Mouse (Mus musculus) intestine, postnatal 0 days (tissue): ENCODE measurements around the gene Ccm2l. TPM values are rescaled to one million over a fixed set of nuclear protein-coding genes. Genes with fewer than 3 reads are reported as not detected.

Experiments used
- ATAC-seq: fragments of 200-750 bp; cut with Nextera tagmentation; 2 replicates; pipeline ENCODE4 v1.8.0; 2017; ENCODE audit warnings: mild to moderate bottlenecking, moderate TSS enrichment, moderate library complexity
- H3K27ac ChIP-seq: fragments of 300-500 bp; sonication (generic); 2 replicates; pipeline ENCODE4 v1.5.1; 2014; ENCODE audit warnings: mild to moderate bottlenecking, low read depth, low read length, moderate library complexity
- H3K27me3 ChIP-seq: fragments of 300-500 bp; sonication (generic); replicated peaks from 2 replicates; pipeline ENCODE4 v1.6.1; 2014; ENCODE audit warnings: low read length, mixed read lengths; ENCODE audit not compliant: control insufficient read depth, insufficient read depth
- H3K36me3 ChIP-seq: fragments of 300-500 bp; sonication (generic); 2 replicates; pipeline ENCODE4 v1.6.1; 2014; ENCODE audit warnings: mild to moderate bottlenecking, moderate library complexity; ENCODE audit not compliant: control insufficient read depth, insufficient read depth
- H3K4me1 ChIP-seq: fragments of 300-500 bp; sonication (generic); replicated peaks from 2 replicates; pipeline ENCODE4 v1.6.1; 2014; ENCODE audit warnings: antibody characterized with exemption, low read length, mixed read lengths; ENCODE audit not compliant: control insufficient read depth, insufficient read depth
- H3K4me2 ChIP-seq: fragments of 300-500 bp; sonication (generic); replicated peaks from 2 replicates; pipeline ENCODE4 v1.6.1; 2014; ENCODE audit warnings: low read depth, mild to moderate bottlenecking, moderate library complexity
- H3K4me3 ChIP-seq: fragments of 300-500 bp; sonication (generic); 2 replicates; pipeline ENCODE4 v1.5.1; 2014; ENCODE audit warnings: low read depth, low read length
- H3K9ac ChIP-seq: fragments of 300-500 bp; sonication (generic); 2 replicates; pipeline ENCODE4 v1.6.1; 2014; ENCODE audit warnings: mild to moderate bottlenecking, low read depth, low read length
- H3K9me3 ChIP-seq: fragments of 300-500 bp; sonication (generic); 2 replicates; pipeline ENCODE4 v1.6.1; 2016; ENCODE audit warnings: mixed run types; ENCODE audit not compliant: control insufficient read depth
- CTCF ChIP-seq: sonication (generic); IDR thresholded peaks from 2 replicates; pipeline ENCODE4 v1.5.1; 2016; ENCODE audit warnings: low read depth, mild to moderate bottlenecking, control low read depth, antibody characterized with exemption, moderate library complexity
- WGBS: fragments of 180-500 bp; shearing (Covaris S2); extraction: QIAGEN DNeasy Blood & Tissue Kit; methylation state at CpG from one replicate; pipeline ENCODE4 v1.1.7; 2014; 5-methylcytosine and 5-hydroxymethylcytosine counted together
- polyA plus RNA-seq: library from polyadenylated mRNA; unstranded; fragments of >200 nt; fragmentation: Nextera tagmentation; extraction: Ambion mirVana; gene quantifications from 2 replicates; pipeline ENCODE4 v1.2.1, GENCODE M21; 2015

Gene Ccm2l
- polyA plus RNA-seq, 1 experiment from 2014 or later, result 1.7 TPM

- no peaks in the 10 kb centered on the region for H3K36me3 ChIP-seq
- no peaks in the 10 kb centered on the region for H3K9me3 ChIP-seq
- H3K9ac ChIP-seq, result no peak overlapping the region
- no peak overlapping the region for H3K4me2 ChIP-seq
- peaks cover 14% of the 10 kb centered on the region for H3K27me3 ChIP-seq
- no peaks in the 10 kb centered on the region for H3K4me1 ChIP-seq
- 86% methylated on average over 4 of the region's 4 CpGs for WGBS
- no peak overlapping the region for H3K4me3 ChIP-seq
- no peak for TF ChIP-seq CTCF
- ATAC-seq, result no peak
- no peak overlapping the region for H3K27ac ChIP-seq
Observed at GRCm38 (mm10) chr2:153049997-153050358, 15.8 kb upstream of the Ccm2l start.

GRCm38 (mm10) chr2:153051095-153051494 lies 14.7 kb upstream of the Ccm2l start:
- TF ChIP-seq CTCF, result no peak
- ATAC-seq, result no peak
- whole genome bisulfite sequencing, result 66% methylated on average over 6 of the region's 6 CpGs

GRCm38 (mm10) chr2:153051537-153051936 lies 14.2 kb upstream of the Ccm2l start:
- H3K27ac ChIP-seq, result no peak overlapping the region
- H3K4me2 ChIP-seq, result no peak overlapping the region
- H3K9ac ChIP-seq, result no peak overlapping the region
- no peaks in the 10 kb centered on the region for H3K36me3 ChIP-seq
- H3K9me3 ChIP-seq, result no peaks in the 10 kb centered on the region
- WGBS, result 80% methylated on average over 9 of the region's 9 CpGs
- peaks cover 14% of the 10 kb centered on the region for H3K27me3 ChIP-seq
- no peak overlapping the region for H3K4me3 ChIP-seq
- no peak for ATAC-seq
- TF ChIP-seq CTCF, result no peak
- H3K4me1 ChIP-seq, result no peaks in the 10 kb centered on the region

More at GRCm38 (mm10) chr2:153051095-153051494, 14.7 kb upstream of the Ccm2l start:
- Histone ChIP-seq H3K4me2 (no peak overlapping the region), H3K9ac (no peak overlapping the region), H3K27ac (no peak overlapping the region), H3K4me1 (no peaks in the 10 kb centered on the region), H3K9me3 (no peaks in the 10 kb centered on the region), H3K36me3 (no peaks in the 10 kb centered on the region), H3K4me3 (no peak overlapping the region), H3K27me3 (peaks cover 14% of the 10 kb centered on the region)

- Histone ChIP-seq H3K4me2 (no peak overlapping the region), H3K36me3 (no peaks in the 10 kb centered on the region), H3K4me1 (no peaks in the 10 kb centered on the region), H3K9me3 (no peaks in the 10 kb centered on the region), H3K4me3 (no peak overlapping the region), H3K27me3 (peaks cover 14% of the 10 kb centered on the region), H3K27ac (no peak overlapping the region), H3K9ac (no peak overlapping the region)
- WGBS, result 8% methylated on average over 30 of the region's 30 CpGs
- TF ChIP-seq CTCF, result peak; percentile 10; the same call in 1 of the 2 replicates
- no peak for ATAC-seq
Observed at GRCm38 (mm10) chr2:153052700-153053351, 12.9 kb upstream of the Ccm2l start.

GRCm38 (mm10) chr2:153053896-153054295 lies 11.9 kb upstream of the Ccm2l start:
- Histone ChIP-seq H3K4me3 (no peak overlapping the region), H3K4me2 (no peak overlapping the region), H3K9ac (no peak overlapping the region), H3K27ac (no peak overlapping the region), H3K27me3 (peaks cover 14% of the 10 kb centered on the region), H3K36me3 (no peaks in the 10 kb centered on the region), H3K9me3 (no peaks in the 10 kb centered on the region), H3K4me1 (no peaks in the 10 kb centered on the region)
- no peak for TF ChIP-seq CTCF
- ATAC-seq, result no peak
- 84% methylated on average over 8 of the region's 8 CpGs for WGBS

GRCm38 (mm10) chr2:153055270-153055920 lies 10.4 kb upstream of the Ccm2l start:
- WGBS, result 50% methylated on average over 6 of the region's 6 CpGs

More at GRCm38 (mm10) chr2:153055270-153055920, 10.4 kb upstream of the Ccm2l start:
- Histone ChIP-seq H3K27me3 (peaks cover 14% of the 10 kb centered on the region), H3K27ac (no peak overlapping the region), H3K4me2 (no peak overlapping the region), H3K4me3 (no peak overlapping the region), H3K9me3 (no peaks in the 10 kb centered on the region), H3K9ac (no peak overlapping the region), H3K4me1 (no peaks in the 10 kb centered on the region), H3K36me3 (no peaks in the 10 kb centered on the region)
- TF ChIP-seq CTCF, result peak; percentile 45
- ATAC-seq, result no peak
